Mouse (Mus musculus) heart, postnatal 0 days (tissue): ENCODE measurements around the gene Glp1r. TPM values are rescaled to one million over a fixed set of nuclear protein-coding genes. Genes with fewer than 3 reads are reported as not detected.

ENCODE experiments used
- ATAC-seq: fragments of 200-750 bp; cut with Nextera tagmentation; 2 replicates; pipeline ENCODE4 v1.8.0; 2017; ENCODE audit warnings: low read depth, moderate number of reproducible peaks, moderate library complexity; ENCODE audit not compliant: insufficient read depth
- DNase-seq: peaks from one replicate; pipeline ENCODE4 v3.0.0-alpha.2; 2016; ENCODE audit warnings: low spot score
- H3K27ac ChIP-seq: fragments of 300-500 bp; sonication (generic); 2 replicates; pipeline ENCODE4 v1.5.1; 2014; ENCODE audit warnings: low read depth, mild to moderate bottlenecking
- H3K27me3 ChIP-seq: fragments of 300-500 bp; sonication (generic); 2 replicates; pipeline ENCODE4 v1.6.1; 2014; ENCODE audit warnings: low read length, mixed read lengths; ENCODE audit not compliant: control insufficient read depth, insufficient read depth
- H3K36me3 ChIP-seq: fragments of 300-500 bp; sonication (generic); replicated peaks from 2 replicates; pipeline ENCODE4 v1.6.1; 2014; ENCODE audit warnings: low read length, mixed read lengths; ENCODE audit not compliant: control insufficient read depth, insufficient read depth
- H3K4me1 ChIP-seq: fragments of 300-500 bp; sonication (generic); 2 replicates; pipeline ENCODE4 v1.6.1; 2014; ENCODE audit warnings: antibody characterized with exemption; ENCODE audit not compliant: control insufficient read depth, insufficient read depth
- H3K4me2 ChIP-seq: fragments of 300-500 bp; sonication (generic); 2 replicates; pipeline ENCODE4 v1.6.1; 2014; ENCODE audit warnings: low read depth, mild to moderate bottlenecking, low read length, moderate library complexity
- H3K4me3 ChIP-seq: fragments of 300-500 bp; sonication (generic); 2 replicates; pipeline ENCODE4 v1.5.1; 2014; ENCODE audit warnings: low read depth, low read length
- H3K9ac ChIP-seq: fragments of 300-500 bp; sonication (generic); replicated peaks from 2 replicates; pipeline ENCODE4 v1.6.1; 2014; ENCODE audit warnings: low read depth, low read length, mixed read lengths
- H3K9me3 ChIP-seq: fragments of 300-500 bp; sonication (generic); replicated peaks from 2 replicates; pipeline ENCODE4 v1.6.1; 2016; ENCODE audit warnings: low read length; ENCODE audit not compliant: control insufficient read depth
- CTCF ChIP-seq: IDR thresholded peaks from 2 replicates; pipeline ENCODE4 v1.5.1; 2016; ENCODE audit warnings: antibody characterized with exemption, control low read depth, low read depth
- EP300 ChIP-seq: IDR thresholded peaks from 2 replicates; pipeline ENCODE4 v1.6.1; 2016; ENCODE audit warnings: antibody characterized with exemption, low read depth
- WGBS: fragments of 180-500 bp; shearing (Covaris S2); extraction: QIAGEN DNeasy Blood & Tissue Kit; methylation state at CpG from one replicate; pipeline ENCODE4 v1.1.7; 2014; 5-methylcytosine and 5-hydroxymethylcytosine counted together
- polyA plus RNA-seq: library from polyadenylated mRNA; unstranded; fragments of >200 nt; fragmentation: Nextera tagmentation; extraction: Ambion mirVana; gene quantifications from 2 replicates; pipeline ENCODE4 v1.2.1, GENCODE M21; 2015
- total RNA-seq: library from RNA; depleted of rRNA; stranded (reverse); fragments of >200 nt; gene quantifications from 2 replicates; pipeline ENCODE4 v1.2.3, GENCODE M21; 2014; ENCODE audit warnings: low replicate concordance

Glp1r gene
- total and polyA plus RNA-seq, 2 experiments from 2014 or later, result 0.44 to 1.3 TPM

DNA sequence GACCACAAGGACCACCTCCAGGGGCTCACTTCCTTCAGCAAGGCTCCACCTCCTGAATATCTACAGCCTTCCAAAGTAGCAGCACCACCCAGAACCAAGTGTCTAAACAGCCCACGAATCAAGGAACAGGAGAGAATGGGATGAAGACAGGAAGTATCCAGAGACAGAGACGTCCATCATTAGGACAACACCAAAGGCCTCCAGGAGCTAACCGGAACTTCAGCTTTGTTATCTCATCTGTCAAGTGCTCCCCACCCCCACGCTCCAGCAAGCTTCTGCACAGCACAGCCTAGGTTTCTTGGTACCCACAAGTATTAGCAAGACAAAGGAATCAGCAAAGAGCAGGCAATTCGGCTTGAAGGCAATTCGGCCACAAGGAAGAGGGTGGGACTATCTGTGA is 23.0 kb upstream of the Glp1r start:
- Histone ChIP-seq H3K4me1 (peaks cover 3% of the 10 kb centered on the region; the same call in 1 of the 2 replicates), H3K4me3 (no peak overlapping the region), H3K4me2 (no peak overlapping the region), H3K9me3 (0 out of 2 replicates have a peak, but pooled peaks cover 5% of the 10 kb centered on the region), H3K36me3 (no peaks in the 10 kb centered on the region), H3K27me3 (no peaks in the 10 kb centered on the region), H3K27ac (no peak overlapping the region), H3K9ac (no peak overlapping the region)
- DNase-seq (no peak), ATAC-seq (no peak)
- WGBS, result 21% methylated on average over 6 of the region's 6 CpGs
- TF ChIP-seq EP300, result no peak
- no peak for TF ChIP-seq CTCF

DNA sequence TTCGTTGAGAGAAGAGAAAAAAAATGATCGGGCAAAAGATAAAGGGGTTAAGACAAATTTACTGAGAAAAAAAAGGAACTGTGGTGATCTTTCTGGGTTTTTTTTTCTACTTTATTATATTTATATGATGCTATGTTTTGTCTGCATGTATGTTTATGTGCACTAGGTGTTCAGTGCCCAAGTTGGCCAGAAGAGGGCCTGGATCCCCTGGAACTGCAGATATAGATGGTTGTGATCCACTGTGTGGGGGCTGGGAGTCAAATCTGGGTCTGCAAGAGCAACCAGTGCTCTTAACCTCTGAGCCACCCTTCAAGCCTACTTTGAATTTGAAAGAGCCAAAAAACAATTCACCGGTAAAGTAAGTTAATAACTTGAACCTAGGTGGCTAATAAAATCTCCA is 21.2 kb upstream of the Glp1r start:
- DNase-seq (no peak), ATAC-seq (no peak)
- TF ChIP-seq CTCF (no peak), EP300 (no peak)
- Histone ChIP-seq H3K27me3 (no peaks in the 10 kb centered on the region), H3K36me3 (no peaks in the 10 kb centered on the region), H3K4me1 (no peaks in the 10 kb centered on the region; the same call in 1 of the 2 replicates), H3K4me3 (no peak overlapping the region), H3K4me2 (no peak overlapping the region), H3K9ac (no peak overlapping the region), H3K9me3 (no peaks in the 10 kb centered on the region), H3K27ac (no peak overlapping the region)
- 86% methylated on average over 3 of the region's 3 CpGs for WGBS

DNA sequence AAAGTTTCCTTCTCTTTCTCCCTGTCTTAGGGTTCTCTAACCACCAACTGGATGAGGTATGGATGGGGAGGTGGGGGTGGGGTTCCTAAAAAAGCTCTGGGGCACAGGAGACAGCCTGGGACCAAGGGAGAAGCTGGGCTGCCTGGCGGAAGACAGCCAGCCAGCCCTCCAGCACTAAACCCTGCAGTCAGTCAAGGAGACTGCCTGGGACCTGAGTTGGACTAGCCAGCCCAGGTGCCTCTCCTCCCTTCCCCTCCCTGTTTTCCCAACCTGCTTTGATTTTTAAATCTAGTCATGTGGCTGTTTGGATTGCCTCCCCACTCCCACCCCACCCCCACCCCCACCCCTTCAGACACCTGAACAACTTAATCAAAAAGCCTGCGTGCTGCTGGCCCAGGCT is 20.6 kb upstream of the Glp1r start:
- Histone ChIP-seq H3K36me3 (no peaks in the 10 kb centered on the region), H3K9ac (no peak overlapping the region), H3K4me3 (no peak overlapping the region), H3K9me3 (no peaks in the 10 kb centered on the region), H3K4me1 (no peaks in the 10 kb centered on the region; the same call in 1 of the 2 replicates), H3K4me2 (no peak overlapping the region), H3K27ac (no peak overlapping the region), H3K27me3 (no peaks in the 10 kb centered on the region)
- TF ChIP-seq CTCF (no peak), EP300 (no peak)
- WGBS, result 57% methylated on average over 2 of the region's 2 CpGs
- ATAC-seq, result no peak
- DNase-seq, result no peak

DNA sequence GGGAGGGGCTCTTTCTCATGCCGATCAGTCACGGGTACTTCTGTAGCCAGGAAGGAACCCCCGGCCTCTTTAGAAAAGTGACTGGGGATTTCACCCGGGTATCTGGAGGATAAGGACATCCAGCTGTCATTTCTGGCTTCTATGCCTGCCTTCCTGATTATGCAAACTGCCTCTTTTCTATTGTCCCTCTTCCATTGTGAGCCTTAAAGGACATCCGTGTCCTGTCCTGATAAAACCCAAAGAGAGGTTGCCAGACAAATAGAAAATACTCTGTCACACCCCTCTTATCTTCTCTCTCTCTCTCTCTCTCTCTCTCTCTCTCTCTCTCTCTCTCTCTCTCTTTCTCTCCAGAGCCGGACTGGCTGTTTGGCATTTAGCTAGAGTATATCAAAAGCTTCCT is 19.4 kb upstream of the Glp1r start:
- Histone ChIP-seq H3K27me3 (no peaks in the 10 kb centered on the region), H3K4me3 (no peak overlapping the region), H3K36me3 (no peaks in the 10 kb centered on the region), H3K27ac (no peak overlapping the region), H3K9me3 (no peaks in the 10 kb centered on the region), H3K4me2 (no peak overlapping the region), H3K9ac (no peak overlapping the region), H3K4me1 (no peaks in the 10 kb centered on the region; the same call in 1 of the 2 replicates)
- 2% methylated on average over 6 of the region's 6 CpGs for whole genome bisulfite sequencing
- ATAC-seq, result peak; percentile 44
- no peak for TF ChIP-seq CTCF
- TF ChIP-seq EP300, result no peak
- peak; percentile 60 for DNase-seq

DNA sequence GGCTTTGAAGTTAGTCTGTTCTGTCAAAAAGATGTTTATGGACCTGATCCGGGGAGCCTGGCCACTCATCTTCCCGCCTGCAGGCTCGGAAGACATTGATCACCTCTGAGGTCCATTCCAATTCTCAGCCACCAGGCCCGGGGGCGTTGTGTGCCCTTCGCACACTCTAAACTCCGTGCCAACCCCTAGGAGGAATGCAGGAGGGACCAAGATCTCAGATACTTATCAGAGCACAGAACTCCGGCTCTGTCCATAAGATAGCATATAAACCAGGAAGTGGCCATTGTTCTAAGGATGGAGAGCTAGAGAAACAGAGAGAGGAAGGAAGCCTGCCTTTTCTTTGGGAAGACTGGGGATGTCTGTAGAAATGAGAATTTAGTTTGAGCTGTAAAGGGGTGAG is 18.1 kb upstream of the Glp1r start:
- WGBS, result 66% methylated on average over 8 of the region's 8 CpGs
- Histone ChIP-seq H3K4me3 (no peak overlapping the region), H3K9ac (no peak overlapping the region), H3K4me2 (no peak overlapping the region), H3K27me3 (no peaks in the 10 kb centered on the region), H3K9me3 (no peaks in the 10 kb centered on the region), H3K27ac (no peak overlapping the region), H3K36me3 (no peaks in the 10 kb centered on the region), H3K4me1 (no peaks in the 10 kb centered on the region; the same call in 1 of the 2 replicates)
- no peak for TF ChIP-seq EP300
- no peak for ATAC-seq
- no peak for DNase-seq

DNA sequence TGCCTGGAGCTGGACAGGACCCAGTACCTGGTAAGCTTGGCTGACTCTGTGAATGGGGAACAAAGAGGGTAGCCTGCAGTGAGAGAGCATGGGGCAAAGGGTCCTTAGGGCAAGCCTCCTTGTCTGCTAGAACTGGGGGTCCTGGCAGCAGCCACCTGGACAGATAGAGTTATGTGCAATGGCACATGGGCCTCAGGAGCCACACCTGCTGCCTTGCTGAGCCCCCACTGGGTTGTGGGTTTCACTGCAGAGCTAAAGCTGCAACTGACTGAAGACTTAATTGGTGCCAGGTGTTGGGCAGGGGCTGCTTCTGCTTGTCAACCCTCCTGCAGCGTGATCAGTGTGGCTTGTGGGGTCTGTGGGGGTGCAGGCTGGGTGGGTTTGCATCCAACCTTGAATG is 9.5 kb upstream of the Glp1r start:
- TF ChIP-seq CTCF (no peak), EP300 (no peak)
- Histone ChIP-seq H3K27ac (no peak overlapping the region), H3K4me2 (no peak overlapping the region), H3K4me3 (no peak overlapping the region), H3K9ac (no peak overlapping the region), H3K36me3 (no peaks in the 10 kb centered on the region), H3K27me3 (no peaks in the 10 kb centered on the region), H3K4me1 (no peaks in the 10 kb centered on the region), H3K9me3 (no peaks in the 10 kb centered on the region)
- no peak for DNase-seq
- 17% methylated on average over 1 of the region's 1 CpGs for whole genome bisulfite sequencing
- ATAC-seq, result no peak
